Mouse (Mus musculus) liver, embryonic 12.5 days (tissue): Measurements from ENCODE around the gene Sema3a. TPM values are rescaled to one million over a fixed set of nuclear protein-coding genes. Genes with fewer than 3 reads are reported as not detected.

Experiments used
- ATAC-seq: fragments of 200-750 bp; cut with Nextera tagmentation; 2 replicates; pipeline ENCODE4 v1.8.0; 2017; ENCODE audit warnings: moderate number of reproducible peaks, mild to moderate bottlenecking, moderate library complexity
- H3K27ac ChIP-seq: fragments of 300-500 bp; sonication (generic); 2 replicates; pipeline ENCODE4 v1.5.1; 2016; ENCODE audit warnings: mild to moderate bottlenecking
- H3K27me3 ChIP-seq: fragments of 300-500 bp; sonication (generic); replicated peaks from 2 replicates; pipeline ENCODE4 v1.6.1; 2016; ENCODE audit warnings: mild to moderate bottlenecking, moderate library complexity
- H3K36me3 ChIP-seq: fragments of 300-500 bp; sonication (generic); 2 replicates; pipeline ENCODE4 v1.6.1; 2016; ENCODE audit warnings: mild to moderate bottlenecking, moderate library complexity
- H3K4me1 ChIP-seq: fragments of 300-500 bp; sonication (generic); 2 replicates; pipeline ENCODE4 v1.6.1; 2016
- H3K4me2 ChIP-seq: fragments of 300-500 bp; sonication (generic); 2 replicates; pipeline ENCODE4 v1.6.1; 2016; ENCODE audit warnings: mild to moderate bottlenecking, moderate library complexity
- H3K4me3 ChIP-seq: fragments of 300-500 bp; sonication (generic); 2 replicates; pipeline ENCODE4 v1.5.1; 2016; ENCODE audit warnings: mild to moderate bottlenecking, moderate library complexity
- H3K9ac ChIP-seq: fragments of 300-500 bp; sonication (generic); 2 replicates; pipeline ENCODE4 v1.6.1; 2016; ENCODE audit warnings: mild to moderate bottlenecking, moderate library complexity
- H3K9me3 ChIP-seq: fragments of 300-500 bp; sonication (generic); replicated peaks from 2 replicates; pipeline ENCODE4 v1.6.1; 2016; ENCODE audit warnings: mild to moderate bottlenecking, moderate library complexity
- WGBS: fragments of 180-500 bp; shearing (Covaris S2); methylation state at CpG from one replicate; pipeline ENCODE4 v1.1.7; 2016; ENCODE audit not compliant: insufficient replicate concordance; 5-methylcytosine and 5-hydroxymethylcytosine counted together
- polyA plus RNA-seq: library from polyadenylated mRNA; unstranded; fragments of >200 nt; fragmentation: Nextera tagmentation; extraction: Ambion mirVana; gene quantifications from 2 replicates; pipeline ENCODE4 v1.2.1, GENCODE M21; 2016

Gene Sema3a
- 5.9 and 6.2 TPM in 2 replicates for polyA plus RNA-seq

DNA sequence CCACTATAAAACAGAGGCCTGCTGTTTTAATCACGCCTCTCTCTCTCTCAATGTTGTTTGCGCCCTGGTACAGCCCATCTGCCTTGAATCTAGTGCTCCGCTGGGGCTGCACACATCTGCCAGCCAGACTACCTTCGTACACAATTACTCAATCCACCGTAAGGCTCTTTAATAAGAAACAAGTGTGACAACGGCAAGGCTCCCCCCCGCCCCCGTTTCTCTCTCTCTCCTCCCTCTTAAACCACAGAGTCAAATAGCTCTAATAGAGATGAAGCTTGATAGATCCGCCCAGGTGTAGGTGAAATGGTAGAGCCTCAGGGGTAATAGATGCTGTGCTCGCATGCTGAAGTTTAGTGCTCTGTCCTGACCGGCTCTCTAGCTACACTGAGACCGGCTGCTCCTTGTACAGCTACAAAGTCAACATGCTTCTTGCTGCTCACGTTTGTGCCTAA is at the start of gene Sema3a:
Gene Sema3a (plus strand): TSS at position 174 of the 452 bp plus-strand sequence.
- H3K4me2 ChIP-seq, result no peak within 1 kb of the TSS
- ATAC-seq, result no peak
- H3K9me3 ChIP-seq, result no peaks in the 10 kb centered on the region
- H3K27ac ChIP-seq, result no peak within 1 kb of the TSS
- no peak within 1 kb of the TSS for H3K4me3 ChIP-seq
- H3K4me1 ChIP-seq, result no peaks in the 10 kb centered on the region
- no peaks in the 10 kb centered on the region for H3K27me3 ChIP-seq
- WGBS, result 60% methylated on average over 13 of the region's 13 CpGs
- no peak within 1 kb of the TSS for H3K9ac ChIP-seq
- H3K36me3 ChIP-seq, result no peaks in the 10 kb centered on the region

DNA sequence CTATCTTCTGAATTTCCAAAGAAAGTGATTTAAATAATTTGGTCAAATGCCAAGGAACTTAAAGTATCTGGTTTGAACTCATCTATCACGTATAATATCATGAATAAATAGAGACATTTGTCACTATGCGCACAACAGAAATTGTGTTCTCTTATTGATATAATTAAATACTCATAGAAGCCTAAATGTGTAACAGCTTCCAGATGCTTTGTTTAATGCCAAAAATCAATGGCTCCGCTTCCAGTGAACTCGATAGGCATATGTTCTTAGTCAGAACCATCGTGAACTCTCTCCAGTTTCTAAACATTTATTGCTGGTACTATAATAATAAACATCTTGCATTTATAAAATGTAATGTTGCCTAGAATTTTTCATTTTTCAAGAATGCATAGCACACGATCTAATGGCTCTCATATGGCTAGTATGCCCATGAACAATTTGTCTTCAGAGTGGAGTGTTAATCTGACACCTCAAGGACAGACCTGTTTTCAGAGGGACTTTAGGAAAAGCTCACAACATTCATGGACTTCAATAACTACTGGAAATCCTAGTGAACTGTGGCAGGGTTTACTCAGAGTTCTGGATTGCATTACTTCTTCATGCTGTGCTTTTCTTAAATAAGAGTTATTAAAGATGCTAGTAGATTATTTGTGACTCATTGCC is 40.3 kb upstream of the Sema3a start:
- WGBS, result 63% methylated on average over 6 of the region's 6 CpGs
- Histone ChIP-seq H3K9me3 (no peaks in the 10 kb centered on the region), H3K27ac (no peak overlapping the region), H3K36me3 (no peaks in the 10 kb centered on the region), H3K4me3 (no peak overlapping the region), H3K4me2 (no peak overlapping the region), H3K27me3 (no peaks in the 10 kb centered on the region), H3K9ac (no peak overlapping the region), H3K4me1 (no peaks in the 10 kb centered on the region)
- no peak for ATAC-seq

DNA sequence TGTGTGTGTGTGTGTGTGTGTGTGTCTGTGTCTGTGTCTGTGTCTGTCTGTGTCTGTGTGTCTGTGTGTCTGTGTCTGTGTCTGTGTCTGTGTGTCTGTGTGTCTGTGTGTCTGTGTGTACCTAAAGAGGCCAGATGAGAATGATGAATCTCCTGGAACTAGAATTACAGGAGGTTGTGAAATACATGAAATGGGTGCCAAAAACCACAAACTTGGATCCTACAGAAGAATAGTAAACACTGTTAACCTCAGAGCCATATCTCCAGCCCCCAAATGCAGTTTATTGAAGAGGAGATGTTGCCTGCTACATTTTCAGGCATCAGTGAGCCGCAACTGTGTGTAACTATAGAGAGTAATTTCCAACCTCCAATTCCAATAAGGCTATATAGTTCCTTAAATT is 34.8 kb upstream of the Sema3a start:
- ATAC-seq, result no peak
- Histone ChIP-seq H3K4me1 (no peaks in the 10 kb centered on the region), H3K27me3 (no peaks in the 10 kb centered on the region), H3K36me3 (no peaks in the 10 kb centered on the region), H3K9ac (no peak overlapping the region), H3K27ac (no peak overlapping the region), H3K4me3 (no peak overlapping the region), H3K9me3 (no peaks in the 10 kb centered on the region), H3K4me2 (no peak overlapping the region)
- 79% methylated on average over 1 of the region's 1 CpGs for WGBS

DNA sequence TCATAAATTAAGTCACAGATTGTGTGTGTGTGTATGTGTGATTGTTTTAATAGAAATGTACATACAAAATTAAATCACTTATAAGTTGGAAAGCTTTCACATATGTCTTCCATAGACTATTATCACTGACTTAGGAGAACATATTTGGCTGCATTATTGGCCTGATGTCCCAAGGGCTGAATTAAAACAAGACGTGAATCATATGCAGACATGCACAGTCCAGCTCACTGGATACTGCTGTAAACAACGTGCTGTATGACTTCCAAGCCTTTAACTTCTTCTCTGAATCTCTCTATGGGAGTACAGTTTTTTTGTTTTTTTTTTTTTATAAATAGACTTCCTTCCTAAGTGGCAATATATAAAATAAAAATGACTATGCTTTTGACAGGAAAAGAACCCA is 15.7 kb upstream of the Sema3a start:
- Histone ChIP-seq H3K27me3 (no peaks in the 10 kb centered on the region), H3K4me2 (no peak overlapping the region), H3K9ac (no peak overlapping the region), H3K36me3 (no peaks in the 10 kb centered on the region), H3K9me3 (no peaks in the 10 kb centered on the region), H3K27ac (no peak overlapping the region), H3K4me3 (no peak overlapping the region), H3K4me1 (no peaks in the 10 kb centered on the region)
- 60% methylated on average over 2 of the region's 2 CpGs for WGBS
- ATAC-seq, result no peak

DNA sequence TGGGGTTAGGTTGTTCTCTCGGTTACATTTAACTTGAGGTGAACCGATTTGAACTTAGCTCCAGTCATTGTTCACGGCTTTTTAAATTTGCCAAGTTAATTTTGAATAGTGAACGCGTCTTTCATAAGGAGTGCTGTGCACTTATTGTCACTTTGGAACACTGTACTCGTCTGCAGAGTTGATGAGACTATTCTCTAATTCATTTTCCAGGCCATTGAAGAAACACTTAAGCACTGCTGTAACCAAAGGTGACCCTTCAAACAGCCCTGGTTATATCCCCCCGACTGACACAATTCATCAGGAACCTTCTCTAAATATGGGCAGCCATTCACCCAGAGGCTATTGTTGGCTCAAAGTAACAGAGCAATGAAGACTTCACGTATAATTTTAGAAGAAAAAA is 8.0 kb upstream of the Sema3a start:
- Histone ChIP-seq H3K4me1 (no peaks in the 10 kb centered on the region), H3K9ac (no peak overlapping the region), H3K4me2 (no peak overlapping the region), H3K27me3 (no peaks in the 10 kb centered on the region), H3K4me3 (no peak overlapping the region), H3K36me3 (no peaks in the 10 kb centered on the region), H3K27ac (no peak overlapping the region), H3K9me3 (no peaks in the 10 kb centered on the region)
- WGBS, result 72% methylated on average over 8 of the region's 8 CpGs
- ATAC-seq, result no peak

DNA sequence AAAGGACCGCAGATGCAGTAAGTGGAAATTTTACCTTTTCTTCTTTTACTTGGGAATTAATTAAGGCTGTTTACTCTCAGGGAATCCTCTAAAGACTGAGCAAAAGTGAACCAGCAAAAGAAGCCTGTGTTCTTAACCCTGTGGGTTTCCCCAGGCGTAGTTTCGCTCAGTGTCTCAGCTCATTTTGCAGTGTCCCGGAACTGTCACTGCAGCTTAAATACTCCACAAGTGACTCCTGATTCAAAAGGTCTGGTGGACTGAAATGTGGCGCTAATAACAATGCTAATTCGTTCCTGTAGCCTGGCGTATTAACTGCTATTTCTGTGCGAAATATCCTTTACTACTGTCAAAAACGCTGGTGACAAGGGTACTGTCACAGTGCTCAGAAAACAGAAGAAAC is 543 bp downstream of the Sema3a start:
- no peaks in the 10 kb centered on the region for H3K9me3 ChIP-seq
- H3K4me1 ChIP-seq, result no peaks in the 10 kb centered on the region
- H3K9ac ChIP-seq, result no peak overlapping the region
- 68% methylated on average over 9 of the region's 9 CpGs for WGBS
- no peak overlapping the region for H3K4me3 ChIP-seq
- no peaks in the 10 kb centered on the region for H3K36me3 ChIP-seq
- H3K4me2 ChIP-seq, result no peak overlapping the region
- ATAC-seq, result no peak
- H3K27me3 ChIP-seq, result no peaks in the 10 kb centered on the region
- no peak overlapping the region for H3K27ac ChIP-seq

DNA sequence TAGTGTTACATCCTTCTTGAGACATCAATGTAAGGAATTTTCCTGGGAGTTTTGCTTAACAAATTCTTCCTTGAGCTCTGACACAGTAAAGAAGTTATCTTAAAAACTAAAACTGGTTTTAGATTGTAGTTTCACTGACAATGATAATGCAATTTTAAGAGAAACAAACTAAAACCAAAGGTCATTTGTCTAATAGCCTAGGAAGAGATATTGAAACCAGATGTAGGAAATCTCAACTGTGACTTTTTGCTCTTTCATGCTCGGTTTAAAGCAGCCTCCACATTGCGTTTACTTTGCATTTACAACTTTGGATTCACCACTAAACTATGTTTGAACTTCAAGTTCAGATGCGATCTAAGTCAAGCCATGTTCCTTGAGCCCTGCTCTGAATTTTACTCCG is 982 bp downstream of the Sema3a start:
- Histone ChIP-seq H3K27ac (no peak overlapping the region), H3K27me3 (no peaks in the 10 kb centered on the region), H3K4me1 (no peaks in the 10 kb centered on the region), H3K9me3 (no peaks in the 10 kb centered on the region), H3K4me3 (no peak overlapping the region), H3K36me3 (no peaks in the 10 kb centered on the region), H3K4me2 (no peak overlapping the region), H3K9ac (no peak overlapping the region)
- no peak for ATAC-seq
- WGBS, result 70% methylated on average over 4 of the region's 4 CpGs

DNA sequence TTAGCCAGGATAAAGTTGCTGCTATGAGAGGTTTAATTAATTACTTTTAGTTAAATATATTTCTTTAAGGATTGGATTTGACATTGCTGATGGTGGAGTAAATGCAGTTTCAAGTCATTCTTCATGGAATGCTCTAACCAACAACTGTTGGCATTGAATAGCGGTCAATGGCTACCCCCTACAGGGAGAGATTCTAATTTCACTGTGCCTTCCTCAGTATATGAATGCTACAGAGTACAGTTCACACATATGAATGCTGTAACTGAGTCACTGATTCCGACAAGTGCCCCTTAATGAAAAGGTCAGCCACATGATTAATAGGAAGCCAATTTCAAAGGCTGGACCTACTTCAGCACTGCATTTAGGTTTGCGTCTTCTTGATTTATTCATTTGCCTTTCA is 1.9 kb downstream of the Sema3a start:
- WGBS, result 74% methylated on average over 3 of the region's 3 CpGs
- ATAC-seq, result no peak

DNA sequence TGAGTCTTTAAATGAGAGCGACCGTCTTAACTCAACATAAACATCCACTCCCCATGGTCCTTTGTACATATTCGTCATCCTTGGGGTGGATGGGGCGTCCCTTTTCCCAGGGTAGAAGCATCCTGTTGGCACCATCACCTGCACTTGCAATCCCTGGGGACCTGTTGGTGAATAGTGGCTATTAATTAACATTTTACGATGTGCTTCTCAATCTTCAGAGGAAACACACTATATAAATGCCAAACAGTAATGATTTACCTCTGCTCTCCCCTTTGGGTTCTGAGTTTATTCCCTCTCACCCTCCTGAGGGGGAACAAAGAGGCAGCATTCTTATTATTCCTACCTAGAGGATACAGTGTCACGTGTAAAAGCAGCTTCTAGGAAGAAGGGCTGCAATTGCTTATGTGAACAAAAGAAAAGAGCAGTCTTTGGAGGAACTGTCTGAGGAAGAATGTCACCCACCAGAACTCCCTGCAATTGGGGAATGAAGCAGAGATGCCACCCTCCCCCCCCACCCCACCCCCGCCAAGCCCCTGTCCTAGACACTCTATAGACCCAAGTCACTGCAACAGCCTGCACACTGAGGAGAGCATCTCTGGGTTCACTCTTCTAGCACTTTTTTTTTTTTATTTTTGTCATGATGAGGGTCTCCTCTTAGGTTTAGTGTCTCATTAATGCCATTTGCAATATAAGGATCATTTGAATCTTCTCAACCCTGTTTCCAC is 19.7 kb downstream of the Sema3a start:
- no peaks in the 10 kb centered on the region for H3K36me3 ChIP-seq
- H3K4me1 ChIP-seq, result no peaks in the 10 kb centered on the region
- no peaks in the 10 kb centered on the region for H3K27me3 ChIP-seq
- H3K4me3 ChIP-seq, result no peak overlapping the region
- H3K27ac ChIP-seq, result no peak overlapping the region
- H3K9me3 ChIP-seq, result no peaks in the 10 kb centered on the region
- 57% methylated on average over 7 of the region's 7 CpGs for WGBS
- H3K4me2 ChIP-seq, result no peak overlapping the region
- no peak for ATAC-seq
- H3K9ac ChIP-seq, result no peak overlapping the region

More for the DNA sequence above, 1.9 kb downstream of the Sema3a start:
- Histone ChIP-seq H3K9me3 (no peaks in the 10 kb centered on the region), H3K27ac (no peak overlapping the region), H3K36me3 (no peaks in the 10 kb centered on the region), H3K4me1 (no peaks in the 10 kb centered on the region), H3K9ac (no peak overlapping the region), H3K4me3 (no peak overlapping the region), H3K4me2 (no peak overlapping the region), H3K27me3 (no peaks in the 10 kb centered on the region)

DNA sequence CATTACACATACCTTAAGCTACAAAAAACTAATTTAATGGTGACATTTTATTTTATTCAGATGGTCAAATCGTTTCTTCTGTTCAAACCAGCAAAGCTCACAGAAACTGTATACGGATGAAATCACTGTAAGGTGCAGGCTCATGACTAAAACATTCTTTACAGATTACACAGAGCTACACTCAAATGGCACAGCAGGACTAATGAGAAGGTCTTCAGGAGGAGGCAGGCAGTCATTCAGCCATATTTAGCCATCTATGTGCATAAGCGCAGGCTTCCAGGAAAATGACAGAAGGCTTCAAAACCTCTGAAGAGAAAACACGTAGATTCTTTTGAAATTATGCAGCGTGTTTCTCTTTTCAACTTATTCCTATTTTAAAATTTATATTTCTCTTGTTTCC is 24.7 kb downstream of the Sema3a start:
- Histone ChIP-seq H3K27ac (no peak overlapping the region), H3K27me3 (no peaks in the 10 kb centered on the region), H3K4me3 (no peak overlapping the region), H3K36me3 (no peaks in the 10 kb centered on the region), H3K9me3 (no peaks in the 10 kb centered on the region), H3K4me2 (no peak overlapping the region), H3K9ac (no peak overlapping the region), H3K4me1 (no peaks in the 10 kb centered on the region)
- WGBS, result 77% methylated on average over 5 of the region's 5 CpGs
- ATAC-seq, result no peak

DNA sequence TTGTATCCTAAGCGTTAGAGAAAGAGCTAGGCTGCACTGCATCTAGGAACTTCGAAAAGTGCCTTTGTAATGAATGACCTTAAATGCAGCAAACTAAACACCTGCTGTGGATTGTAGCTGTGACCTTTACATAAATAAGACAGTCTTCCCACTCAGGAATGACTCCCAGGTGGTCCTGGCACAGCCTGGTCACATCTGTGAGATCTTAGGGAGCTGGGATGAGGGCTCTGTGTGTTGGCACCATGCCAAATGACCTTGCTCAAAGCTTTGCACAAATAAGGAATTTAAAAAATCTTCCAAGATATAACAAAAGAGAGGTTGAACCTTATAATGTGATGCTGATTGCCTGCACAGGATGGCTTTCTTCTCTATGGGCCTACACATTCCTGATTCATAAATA is 25.8 kb downstream of the Sema3a start:
- no peak overlapping the region for H3K9ac ChIP-seq
- no peaks in the 10 kb centered on the region for H3K36me3 ChIP-seq
- no peak overlapping the region for H3K27ac ChIP-seq
- H3K4me1 ChIP-seq, result no peaks in the 10 kb centered on the region
- H3K9me3 ChIP-seq, result no peaks in the 10 kb centered on the region
- 73% methylated on average over 2 of the region's 2 CpGs for WGBS
- no peak for ATAC-seq
- no peaks in the 10 kb centered on the region for H3K27me3 ChIP-seq
- H3K4me2 ChIP-seq, result no peak overlapping the region
- H3K4me3 ChIP-seq, result no peak overlapping the region

DNA sequence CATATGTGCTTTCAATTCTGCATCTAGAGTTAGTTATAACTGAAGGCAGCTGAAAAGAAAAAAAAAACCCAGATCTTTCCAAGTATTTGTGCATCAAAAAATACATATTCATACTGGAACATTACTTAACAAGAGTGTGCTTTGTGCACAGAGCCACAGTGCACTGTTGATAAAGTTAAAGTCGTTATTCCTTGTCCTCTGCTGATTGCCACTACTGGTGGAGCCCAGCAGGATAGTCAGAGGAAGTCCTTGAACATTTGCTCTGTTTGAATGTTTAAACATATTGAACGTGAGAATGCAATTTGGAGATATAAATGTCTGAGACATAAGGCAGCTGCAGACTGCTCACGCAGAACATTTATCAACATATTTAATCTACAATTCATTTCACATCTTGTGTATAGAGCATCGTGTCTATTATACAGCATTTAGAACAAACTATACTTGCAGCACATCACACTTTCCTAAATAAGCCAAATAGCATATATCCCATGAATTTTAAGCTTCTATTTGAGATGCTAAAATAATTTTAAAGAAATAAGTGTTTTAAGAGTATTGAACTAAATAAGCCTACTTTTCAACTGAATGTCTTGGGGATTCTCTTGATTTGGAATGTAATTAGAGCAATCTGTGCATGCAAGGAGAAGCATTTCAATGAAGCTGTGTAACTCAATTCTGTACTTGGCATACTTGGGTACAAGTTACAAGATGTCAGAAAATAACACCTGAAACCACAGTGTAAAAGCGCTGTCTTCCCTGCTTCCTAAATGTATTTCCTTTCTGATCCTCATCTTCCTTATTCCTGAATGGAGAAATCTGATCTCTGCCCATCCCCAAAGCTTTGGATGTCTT is 32.8 kb downstream of the Sema3a start:
- Histone ChIP-seq H3K4me3 (no peak overlapping the region), H3K9ac (no peak overlapping the region)
- WGBS, result 58% methylated on average over 5 of the region's 5 CpGs

More for the DNA sequence above, 32.8 kb downstream of the Sema3a start:
- Histone ChIP-seq H3K4me2 (no peak overlapping the region), H3K27me3 (no peaks in the 10 kb centered on the region), H3K36me3 (no peaks in the 10 kb centered on the region), H3K4me1 (no peaks in the 10 kb centered on the region), H3K27ac (no peak overlapping the region), H3K9me3 (no peaks in the 10 kb centered on the region)
- no peak for ATAC-seq
